Mouse (Mus musculus) heart, postnatal 36 days (tissue): Measurements from ENCODE around the gene Creb3l1. TPM values are rescaled to one million over a fixed set of nuclear protein-coding genes. Genes with fewer than 3 reads are reported as not detected.

Experiments used
- DNase-seq, 2 experiments: peaks; one replicate each; pipeline ENCODE4 v3.0.0; 2021 to 2022
- intact Hi-C: fragments of 180-260 bp; cut with DNase I; formaldehyde crosslinking; loops from one replicate; pipeline ENCODE4 v1.15.1; 2025
- total RNA-seq, 2 experiments: library from RNA; stranded (reverse); gene quantifications; 2 replicates each; pipeline ENCODE4 v1.2.3; 2021

Creb3l1 gene
- total RNA-seq: 1 to 10 TPM; 4.4 TPM

GRCm38 (mm10) chr2:92024274-92024672 is at the start of gene Creb3l1:
Creb3l1 (minus strand) TSS chr2:92024502.
- intact Hi-C loops: loop anchor here (5.0 kb wide), 1 partner anchor 37 kb away; no protein-coding TSS in a partner anchor

GRCm38 (mm10) chr2:92071143-92071542 is 46.8 kb upstream of the Creb3l1 start:
- intact Hi-C loops: no loop called here
- no peak for DNase-seq

More at GRCm38 (mm10) chr2:92024274-92024672, at the start of gene Creb3l1:
- peak; percentile 78 to 79 for DNase-seq

GRCm38 (mm10) chr2:92069630-92070029 is 45.3 kb upstream of the Creb3l1 start:
- DNase-seq: no peak
- intact Hi-C loops: no loop called here

DNA sequence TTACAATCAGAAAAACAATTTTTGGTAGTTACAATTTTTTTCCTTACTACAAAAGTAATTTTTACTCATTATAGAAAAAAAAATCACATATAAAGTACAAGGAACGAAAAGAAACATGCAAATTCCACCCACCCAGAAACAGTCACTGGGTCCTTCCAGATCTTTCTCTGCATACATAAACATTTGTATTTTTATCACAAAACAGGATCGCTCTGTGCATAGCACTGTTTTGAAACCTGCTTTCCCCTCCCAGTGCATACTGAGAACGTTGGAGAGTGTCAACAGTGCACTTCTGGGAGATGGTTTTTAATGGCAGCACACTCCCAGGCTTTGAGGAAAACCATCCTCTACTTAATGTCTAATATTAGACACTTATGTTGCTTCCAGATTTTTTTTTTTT is 43.3 kb upstream of the Creb3l1 start:
- no peak for DNase-seq
- intact Hi-C loops: no loop called here

- no peak for DNase-seq
- intact Hi-C loops: no loop called here
Measured at GRCm38 (mm10) chr2:92066899-92067298, 42.6 kb upstream of the Creb3l1 start.

GRCm38 (mm10) chr2:92065938-92066337 is 41.6 kb upstream of the Creb3l1 start:
- intact Hi-C loops: no loop called here
- DNase-seq: no peak

- no peak for DNase-seq
- intact Hi-C loops: no loop called here
Measured at GRCm38 (mm10) chr2:92065269-92065888, 41.1 kb upstream of the Creb3l1 start.

DNA sequence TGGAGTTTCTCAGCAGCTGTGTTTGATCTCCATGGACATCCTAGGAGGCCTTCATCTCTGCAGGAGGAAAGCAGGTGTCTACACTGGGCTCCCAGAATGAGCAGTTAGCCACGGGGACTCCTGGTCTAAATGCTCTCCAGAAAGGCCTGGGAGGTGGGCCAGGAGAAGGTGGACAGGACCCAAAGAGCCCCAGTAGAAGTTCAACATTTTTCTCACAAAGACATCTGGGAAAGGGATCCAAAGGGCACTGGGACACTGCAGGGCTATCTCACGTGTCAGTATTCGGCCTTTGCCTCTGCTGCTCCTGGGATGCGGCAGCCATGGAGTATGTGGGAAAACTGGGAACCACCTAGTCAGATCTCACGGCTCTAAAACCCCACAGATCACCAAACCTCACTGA is 38.8 kb upstream of the Creb3l1 start:
- DNase-seq: no peak
- intact Hi-C loops: no loop called here

DNA sequence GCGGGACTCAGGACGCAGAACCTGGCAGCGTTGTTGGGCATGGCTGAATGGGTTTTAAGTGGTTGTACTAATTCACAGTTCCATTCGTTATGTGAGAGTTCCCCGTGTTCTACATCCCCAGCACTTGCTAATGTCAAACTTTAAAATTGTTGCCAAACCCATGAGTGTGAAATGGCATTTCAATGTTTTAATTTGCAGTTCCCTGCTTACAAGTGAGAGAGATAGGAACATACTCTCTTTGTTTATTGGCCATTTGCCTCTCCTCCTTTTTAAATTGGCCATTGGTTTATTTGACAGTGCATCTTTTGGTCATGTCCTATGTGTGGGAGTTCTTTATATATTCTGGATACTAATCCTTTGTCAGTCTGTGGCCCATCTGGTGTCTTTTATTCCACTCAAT is 37.0 kb upstream of the Creb3l1 start:
- intact Hi-C loops: no loop called here
- DNase-seq: no peak

DNA sequence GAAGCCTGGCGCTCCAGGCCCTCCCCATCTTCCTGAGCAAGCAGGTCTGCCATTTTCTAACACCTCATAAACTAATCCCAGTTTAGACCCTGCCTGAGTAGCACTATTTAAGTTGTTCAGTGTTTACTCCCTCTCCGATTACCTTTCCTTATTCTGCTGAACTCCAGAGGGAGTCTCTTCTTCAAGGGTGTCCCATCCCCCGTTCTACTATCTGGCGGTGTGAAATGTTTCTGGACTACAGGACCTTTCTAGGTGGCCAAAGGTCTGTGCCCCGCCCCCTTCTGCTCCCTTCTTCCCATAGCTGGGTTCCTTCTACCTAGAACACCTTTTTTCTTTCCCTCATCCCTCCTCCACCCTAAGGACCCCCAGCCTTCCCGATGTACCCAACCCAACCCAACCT is 36.0 kb upstream of the Creb3l1 start:
- no peak for DNase-seq
- intact Hi-C loops: no loop called here

DNA sequence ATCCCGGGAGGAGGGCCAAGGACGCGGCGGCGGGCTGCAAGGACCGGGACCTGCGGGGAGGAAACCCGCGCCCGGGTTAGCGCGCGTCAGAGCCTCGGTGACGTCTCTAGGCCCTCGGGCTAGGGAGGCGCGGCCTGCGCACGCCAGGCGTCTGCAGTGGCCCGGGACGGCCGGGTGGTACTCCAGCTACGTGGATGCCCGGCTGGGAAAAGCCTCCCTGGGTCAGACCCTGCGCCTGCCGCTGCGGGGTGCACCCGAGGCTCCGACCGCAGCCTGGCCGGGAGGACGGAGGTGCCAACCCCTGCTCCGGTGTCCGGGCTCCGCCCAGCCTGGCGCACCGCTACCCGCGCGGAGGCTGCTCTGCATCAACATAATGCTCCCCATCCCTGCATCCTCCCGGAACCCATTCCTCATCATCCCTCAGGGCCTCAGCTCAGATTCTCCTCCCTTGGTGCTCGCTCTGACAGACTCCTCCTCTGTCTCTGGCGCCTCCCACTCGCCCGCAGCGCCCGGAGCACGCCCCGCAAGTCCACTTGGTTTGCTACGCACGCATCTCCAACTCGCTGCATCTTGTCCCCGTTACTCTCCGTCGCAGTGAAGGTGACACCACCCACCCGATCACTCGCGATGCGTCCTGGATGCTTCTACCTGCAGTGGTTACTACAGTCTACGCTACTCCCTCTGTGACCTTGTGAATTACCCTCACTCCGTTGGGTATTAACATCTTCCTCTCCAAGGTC is 35.3 kb upstream of the Creb3l1 start:
- DNase-seq: peak; percentile 64 to 67
- intact Hi-C loops: loop anchor here (5.0 kb wide), 3 partner anchors 117 to 373 kb away; partner anchors contain the start of gene Cry2

- intact Hi-C loops: loop anchor here (1.0 to 5.0 kb wide), 5 partner anchors 51 to 373 kb away; partner anchors contain the start of gene Cry2
- DNase-seq: no peak
Measured at GRCm38 (mm10) chr2:92058936-92059335, 34.6 kb upstream of the Creb3l1 start.

DNA sequence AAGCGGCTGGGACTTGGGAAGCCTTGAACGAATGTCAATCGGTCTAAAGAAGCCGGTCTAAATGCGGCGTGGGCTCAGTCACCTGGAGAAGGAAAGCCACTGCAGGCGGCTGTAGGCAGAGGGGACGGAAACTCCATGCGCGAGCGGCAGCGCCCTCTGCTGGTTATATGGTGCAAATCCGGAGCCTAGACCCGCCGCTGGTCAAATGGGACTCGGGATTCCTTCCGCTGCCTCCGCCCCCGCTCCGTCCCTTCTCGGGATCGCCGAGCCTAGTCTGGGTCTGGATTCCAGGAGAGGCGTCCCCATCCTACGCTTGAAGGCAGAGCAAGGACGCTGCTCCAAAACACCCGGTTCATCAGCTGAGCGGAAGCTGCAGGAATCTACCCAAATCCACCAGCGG is 34.2 kb upstream of the Creb3l1 start:
- intact Hi-C loops: loop anchor here (1.0 to 5.0 kb wide), 5 partner anchors 50 to 374 kb away; partner anchors contain the start of gene Cry2
- DNase-seq: peak; percentile 93 to 95

DNA sequence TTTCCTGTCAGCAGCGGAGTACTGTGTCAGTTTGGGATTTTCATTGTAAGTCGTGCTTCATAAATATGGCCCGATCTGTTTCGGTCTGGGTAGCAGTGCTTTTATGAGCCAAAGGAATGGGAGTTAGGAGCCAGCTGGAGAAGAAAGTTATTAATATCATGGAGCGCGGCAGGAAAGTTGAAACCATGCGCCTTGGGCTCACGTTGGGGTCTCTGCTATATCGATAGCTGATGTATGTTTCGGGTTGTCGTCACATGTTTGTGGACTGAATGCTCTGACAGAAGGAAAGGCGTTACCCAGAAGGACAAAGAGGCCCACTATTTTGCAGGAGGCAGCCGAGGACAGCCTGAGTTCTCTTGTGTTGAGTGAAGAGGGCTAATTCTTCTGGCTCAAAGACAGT is 32.5 kb upstream of the Creb3l1 start:
- DNase-seq: no peak
- intact Hi-C loops: loop anchor here (5.0 kb wide), 3 partner anchors 114 to 376 kb away; partner anchors contain the start of gene Cry2

DNA sequence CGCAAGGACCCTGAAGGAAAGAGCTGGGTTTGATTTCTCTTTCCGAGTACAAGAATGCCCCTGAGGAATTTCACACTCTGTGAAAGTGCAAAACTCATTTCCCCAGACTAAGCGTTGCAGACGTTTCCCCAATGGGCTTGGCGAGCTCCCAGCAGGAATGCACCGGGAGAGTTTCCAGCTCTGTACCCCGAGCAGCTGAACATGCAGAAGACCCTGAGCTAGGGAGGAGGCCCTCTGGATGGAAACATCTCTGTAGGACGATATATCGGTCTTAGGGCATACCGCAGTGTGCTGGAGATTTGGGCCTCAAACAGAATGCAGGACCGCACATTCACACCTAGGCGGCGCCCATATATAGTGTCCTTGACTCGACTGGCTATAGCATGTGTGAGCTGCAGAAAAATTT is 31.5 kb upstream of the Creb3l1 start:
- intact Hi-C loops: loop anchor here (2.0 to 5.0 kb wide), 4 partner anchors 33 to 376 kb away; partner anchors contain the start of gene Cry2
- peak in 1 of 2 experiments; percentile 64 for DNase-seq

GRCm38 (mm10) chr2:92055101-92055813 is 31.0 kb upstream of the Creb3l1 start:
- intact Hi-C loops: loop anchor here (2.0 to 5.0 kb wide), 4 partner anchors 32 to 377 kb away; partner anchors contain the start of gene Cry2
- peak; percentile 91 to 93 for DNase-seq

DNA sequence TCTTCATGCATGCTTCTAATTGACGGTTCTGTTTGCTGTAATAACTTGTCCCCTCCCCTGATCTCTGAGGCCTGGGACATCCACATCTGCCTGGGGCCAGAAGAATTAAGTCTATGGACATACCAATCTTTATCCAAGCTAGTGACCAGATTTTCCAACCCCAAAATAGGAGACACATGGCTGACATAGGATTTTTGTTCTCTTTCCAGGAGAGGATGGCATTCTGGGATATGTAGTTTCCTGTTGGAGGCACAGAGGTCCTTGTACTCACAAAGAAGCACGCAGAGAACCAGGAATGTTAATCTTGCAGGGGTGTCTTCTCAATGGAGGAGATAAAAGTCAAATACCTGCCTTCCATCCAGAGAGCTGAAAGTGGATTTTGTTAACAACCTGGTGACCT is 28.5 kb upstream of the Creb3l1 start:
- no peak for DNase-seq

GRCm38 (mm10) chr2:92052188-92052587 is 27.9 kb upstream of the Creb3l1 start:
- DNase-seq: no peak
- intact Hi-C loops: no loop called here

More for the DNA sequence above, 28.5 kb upstream of the Creb3l1 start:
- intact Hi-C loops: no loop called here

- DNase-seq: no peak
- intact Hi-C loops: no loop called here
Measured at GRCm38 (mm10) chr2:92048034-92048690, 23.9 kb upstream of the Creb3l1 start.

GRCm38 (mm10) chr2:92047601-92048000 is 23.3 kb upstream of the Creb3l1 start:
- intact Hi-C loops: no loop called here
- DNase-seq: no peak
